Comparison of ENCODE assay signal across 14 mouse cellular contexts in the genomic region with DNA sequence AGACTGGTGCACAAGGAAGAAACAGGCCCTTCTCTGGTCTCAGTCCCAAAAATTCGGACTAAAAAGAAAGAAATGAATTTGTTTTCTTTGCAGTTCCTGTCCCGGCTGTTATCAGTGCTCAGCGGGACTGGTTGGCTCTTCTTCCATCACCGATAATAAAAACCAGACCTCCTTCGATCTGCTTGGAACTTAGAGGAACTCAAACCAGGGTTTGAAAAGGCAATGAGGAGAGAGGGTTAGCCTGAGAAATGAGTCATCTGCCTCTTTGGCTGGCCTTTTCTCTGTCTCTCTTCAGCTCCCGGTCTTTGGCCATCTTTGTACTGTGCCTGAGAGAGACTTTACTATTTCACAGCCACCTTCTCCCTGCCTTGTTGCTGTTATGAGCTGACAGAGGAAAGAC.
"Had no signal": no experiment of that assay in that cellular context is flagged by ENCODE, and none has a peak within 500 bp of the region (broad histone marks: within the 10 kb centered on the region; RNA-seq: fewer than 3 reads in every experiment).

No protein-coding gene starts in this region.

- H3K4me2 ChIP-seq: limb, embryonic 12.5 days; midbrain, embryonic 13.5 days; neural tube, embryonic 15.5 days had no signal

- H3K4me3 ChIP-seq: left cerebral cortex, adult 2 months; limb, embryonic 12.5 days; midbrain, embryonic 13.5 days; myocyte; neural tube, embryonic 15.5 days had no signal

- DNase-seq: kidney, postnatal 25 days; liver; lung, adult 2 months; lung, postnatal 36 days; spleen, adult 18-20 months; thymus, adult 18-20 months; thymus, postnatal 25 days had no signal

- ATAC-seq: lung, postnatal 0 days; midbrain, embryonic 13.5 days had no signal

- H3K4me1 ChIP-seq: midbrain, embryonic 13.5 days; neural tube, embryonic 15.5 days had no signal

- H3K9ac ChIP-seq: limb, embryonic 12.5 days; liver, embryonic 14.5 days; midbrain, embryonic 13.5 days; neural tube, embryonic 15.5 days had no signal

- H3K27me3 ChIP-seq: midbrain, embryonic 13.5 days; neural tube, embryonic 15.5 days had no signal

- H3K36me3 ChIP-seq: midbrain, embryonic 13.5 days; neural tube, embryonic 15.5 days had no signal

- H3K27ac ChIP-seq: left cerebral cortex, adult 2 months; limb, embryonic 12.5 days; liver, embryonic 14.5 days; midbrain, embryonic 13.5 days; neural tube, embryonic 15.5 days had no signal

- H3K9me3 ChIP-seq: limb, embryonic 12.5 days; midbrain, embryonic 13.5 days; neural tube, embryonic 15.5 days had no signal
